Mouse (Mus musculus) limb, embryonic 11.5 days (tissue): Measurements from ENCODE around the gene Rftn1. TPM values are rescaled to one million over a fixed set of nuclear protein-coding genes. Genes with fewer than 3 reads are reported as not detected.

Experiments
- ATAC-seq: fragments of 200-750 bp; cut with Nextera tagmentation; 2 replicates; pipeline ENCODE4 v1.8.0; 2017; ENCODE audit warnings: low read depth; ENCODE audit not compliant: insufficient number of reproducible peaks, low FRiP score, low TSS enrichment
- DNase-seq: peaks from one replicate; pipeline ENCODE4 v3.0.0-alpha.2; 2015; ENCODE audit warnings: low spot score
- H3K27ac ChIP-seq: fragments of 300-500 bp; sonication (generic); replicated peaks from 2 replicates; pipeline ENCODE4 v1.5.1; 2014; ENCODE audit warnings: low read depth, mild to moderate bottlenecking, low read length
- H3K27me3 ChIP-seq: fragments of 300-500 bp; sonication (generic); 2 replicates; pipeline ENCODE4 v1.6.1; 2014; ENCODE audit warnings: mild to moderate bottlenecking, low read length, mixed read lengths; ENCODE audit not compliant: control insufficient read depth, insufficient read depth
- H3K36me3 ChIP-seq: fragments of 300-500 bp; sonication (generic); 2 replicates; pipeline ENCODE4 v1.6.1; 2014; ENCODE audit warnings: mild to moderate bottlenecking, low read length, moderate library complexity, mixed read lengths; ENCODE audit not compliant: control insufficient read depth, insufficient read depth
- H3K4me1 ChIP-seq: fragments of 300-500 bp; sonication (generic); 2 replicates; pipeline ENCODE4 v1.6.1; 2014; ENCODE audit warnings: low read length, mixed read lengths; ENCODE audit not compliant: control insufficient read depth, insufficient read depth
- H3K4me2 ChIP-seq: fragments of 300-500 bp; sonication (generic); 2 replicates; pipeline ENCODE4 v1.6.1; 2014; ENCODE audit warnings: low read depth, mild to moderate bottlenecking, moderate library complexity; ENCODE audit not compliant: severe bottlenecking
- H3K4me3 ChIP-seq: fragments of 300-500 bp; sonication (generic); 2 replicates; pipeline ENCODE4 v1.5.1; 2014; ENCODE audit warnings: low read depth, low read length
- H3K9ac ChIP-seq: fragments of 300-500 bp; sonication (generic); 2 replicates; pipeline ENCODE4 v1.6.1; 2014; ENCODE audit warnings: mild to moderate bottlenecking, low read length
- H3K9me3 ChIP-seq: fragments of 300-500 bp; sonication (generic); 2 replicates; pipeline ENCODE4 v1.6.1; 2016; ENCODE audit warnings: low read length; ENCODE audit not compliant: control insufficient read depth
- WGBS: fragments of 180-500 bp; shearing (Covaris S2); extraction: QIAGEN DNeasy Blood & Tissue Kit; methylation state at CpG from one replicate; pipeline ENCODE4 v1.1.7; 2014; 5-methylcytosine and 5-hydroxymethylcytosine counted together
- polyA plus RNA-seq: library from polyadenylated mRNA; unstranded; fragments of >200 nt; fragmentation: Nextera tagmentation; extraction: Ambion mirVana; gene quantifications from 2 replicates; pipeline ENCODE4 v1.2.1, GENCODE M21; 2014

Rftn1 gene
- polyA plus RNA-seq, 1 experiment from 2014 or later, result 5.1 TPM

DNA sequence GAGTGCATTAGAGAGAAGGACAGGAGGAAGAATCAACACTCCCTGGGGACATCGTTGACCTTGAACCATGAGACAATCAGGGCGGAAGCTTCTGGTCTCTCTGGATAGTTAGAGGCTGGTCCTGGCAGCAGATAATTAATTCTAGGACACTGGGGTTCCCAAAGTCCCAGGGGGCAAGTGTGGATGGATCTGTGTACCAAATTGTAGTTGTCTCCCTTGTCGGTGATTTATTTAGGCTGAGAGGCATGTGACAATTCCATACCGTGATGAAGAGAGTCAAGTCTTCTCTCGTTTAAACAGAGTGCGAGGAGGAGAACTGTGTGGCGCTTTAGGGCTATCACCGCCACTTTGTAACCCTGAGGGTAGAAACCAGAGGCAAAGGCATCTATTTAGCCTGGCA, 40.7 kb upstream of the Rftn1 start:
- H3K4me2 ChIP-seq, result no peak overlapping the region
- H3K27ac ChIP-seq, result no peak overlapping the region
- H3K27me3 ChIP-seq, result no peaks in the 10 kb centered on the region
- H3K4me3 ChIP-seq, result no peak overlapping the region
- 87% methylated on average over 8 of the region's 8 CpGs for WGBS
- 0 out of 2 replicates have a peak, but pooled peaks cover 2% of the 10 kb centered on the region for H3K4me1 ChIP-seq
- H3K9me3 ChIP-seq, result no peaks in the 10 kb centered on the region
- ATAC-seq, result no peak
- no peak for DNase-seq
- H3K36me3 ChIP-seq, result no peaks in the 10 kb centered on the region
- no peak overlapping the region for H3K9ac ChIP-seq

DNA sequence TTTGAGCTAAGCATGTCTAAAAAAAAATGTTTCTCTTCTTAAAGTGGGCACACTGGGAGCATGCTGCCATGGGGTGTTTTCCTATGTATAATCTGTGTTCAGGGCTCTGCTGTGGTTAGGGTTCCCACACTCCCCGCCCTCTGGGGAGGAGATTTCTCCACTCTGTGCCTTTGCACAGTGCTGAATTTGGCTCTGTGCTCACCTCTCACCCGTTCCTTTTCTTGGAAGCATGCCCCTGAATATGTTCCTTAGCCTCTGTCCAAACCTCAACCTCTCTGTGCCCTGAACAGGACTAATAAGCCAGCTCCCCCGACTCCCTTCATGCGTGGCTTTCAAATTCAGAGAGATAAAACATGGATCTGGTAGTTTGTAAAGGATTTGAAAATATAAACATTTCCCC, 39.1 kb upstream of the Rftn1 start:
- no peaks in the 10 kb centered on the region for H3K4me1 ChIP-seq
- 87% methylated on average over 4 of the region's 4 CpGs for WGBS
- no peaks in the 10 kb centered on the region for H3K27me3 ChIP-seq
- H3K36me3 ChIP-seq, result no peaks in the 10 kb centered on the region
- DNase-seq (no peak), ATAC-seq (no peak)
- no peak overlapping the region for H3K4me2 ChIP-seq
- H3K4me3 ChIP-seq, result no peak overlapping the region
- H3K9ac ChIP-seq, result no peak overlapping the region
- no peaks in the 10 kb centered on the region for H3K9me3 ChIP-seq
- no peak overlapping the region for H3K27ac ChIP-seq

- Histone ChIP-seq H3K9me3 (no peaks in the 10 kb centered on the region), H3K4me3 (no peak overlapping the region), H3K27me3 (no peaks in the 10 kb centered on the region), H3K9ac (no peak overlapping the region), H3K27ac (no peak overlapping the region), H3K4me1 (no peaks in the 10 kb centered on the region), H3K36me3 (no peaks in the 10 kb centered on the region), H3K4me2 (no peak overlapping the region)
- no peak for ATAC-seq
- DNase-seq, result no peak
- WGBS, result 76% methylated on average over 7 of the region's 7 CpGs
These were observed 36.9 kb upstream of the Rftn1 start for GRCm38 (mm10) chr17:50227366-50227765.

GRCm38 (mm10) chr17:50224718-50225117, 34.2 kb upstream of the Rftn1 start:
- no peak overlapping the region for H3K27ac ChIP-seq
- H3K4me2 ChIP-seq, result no peak overlapping the region
- no peaks in the 10 kb centered on the region for H3K9me3 ChIP-seq
- 68% methylated on average over 5 of the region's 5 CpGs for WGBS
- no peak for ATAC-seq
- H3K27me3 ChIP-seq, result no peaks in the 10 kb centered on the region
- no peak for DNase-seq
- H3K4me1 ChIP-seq, result no peaks in the 10 kb centered on the region
- H3K36me3 ChIP-seq, result no peaks in the 10 kb centered on the region
- H3K4me3 ChIP-seq, result no peak overlapping the region
- no peak overlapping the region for H3K9ac ChIP-seq

DNA sequence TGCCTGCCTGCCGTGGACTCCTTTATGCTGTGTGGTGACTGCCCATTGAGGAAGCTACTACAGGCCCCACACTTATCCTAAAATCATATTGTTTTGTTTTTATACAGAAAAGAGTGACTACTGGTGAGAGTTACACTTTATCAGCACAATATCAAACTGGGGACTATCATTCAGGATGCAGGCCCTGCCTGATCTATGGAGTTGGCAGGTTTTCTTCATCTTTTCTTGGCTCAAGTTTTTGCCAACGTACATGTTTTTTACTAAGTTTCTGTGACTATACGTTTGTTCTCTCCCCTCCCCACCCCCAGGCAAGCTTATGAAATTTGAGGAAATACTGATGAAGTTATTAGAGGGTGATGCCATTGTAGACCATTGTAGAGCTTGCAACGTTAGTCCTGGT, 27.5 kb upstream of the Rftn1 start:
- Histone ChIP-seq H3K4me2 (no peak overlapping the region), H3K27ac (no peak overlapping the region), H3K4me1 (no peaks in the 10 kb centered on the region), H3K9ac (no peak overlapping the region), H3K27me3 (no peaks in the 10 kb centered on the region), H3K36me3 (no peaks in the 10 kb centered on the region), H3K9me3 (no peaks in the 10 kb centered on the region), H3K4me3 (no peak overlapping the region)
- 81% methylated on average over 4 of the region's 4 CpGs for WGBS
- DNase-seq (no peak), ATAC-seq (no peak)

DNA sequence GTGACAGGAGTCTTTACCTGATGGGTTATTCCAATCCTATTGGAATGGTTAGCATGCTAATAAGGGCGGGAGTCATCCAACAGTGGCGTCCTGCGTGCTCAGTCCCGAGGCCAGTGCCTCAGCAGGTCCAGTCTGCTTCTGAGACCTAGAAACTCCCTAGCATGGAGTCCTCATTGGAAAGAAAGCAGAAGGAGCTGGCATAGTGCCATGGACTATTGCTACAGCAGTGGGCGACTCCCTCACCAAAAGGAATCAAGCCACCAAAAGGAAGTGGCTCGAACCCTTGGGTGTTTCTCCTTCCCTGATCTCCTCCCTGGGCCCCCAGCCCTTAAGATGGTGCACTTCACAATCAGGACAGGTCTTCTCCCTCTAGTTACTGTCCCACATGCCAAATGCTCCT, 24.6 kb upstream of the Rftn1 start:
- Histone ChIP-seq H3K36me3 (no peaks in the 10 kb centered on the region), H3K27ac (no peak overlapping the region), H3K4me2 (no peak overlapping the region), H3K27me3 (no peaks in the 10 kb centered on the region), H3K9me3 (no peaks in the 10 kb centered on the region), H3K4me1 (no peaks in the 10 kb centered on the region), H3K9ac (no peak overlapping the region), H3K4me3 (no peak overlapping the region)
- no peak for ATAC-seq
- WGBS, result 89% methylated on average over 6 of the region's 6 CpGs
- DNase-seq, result no peak

DNA sequence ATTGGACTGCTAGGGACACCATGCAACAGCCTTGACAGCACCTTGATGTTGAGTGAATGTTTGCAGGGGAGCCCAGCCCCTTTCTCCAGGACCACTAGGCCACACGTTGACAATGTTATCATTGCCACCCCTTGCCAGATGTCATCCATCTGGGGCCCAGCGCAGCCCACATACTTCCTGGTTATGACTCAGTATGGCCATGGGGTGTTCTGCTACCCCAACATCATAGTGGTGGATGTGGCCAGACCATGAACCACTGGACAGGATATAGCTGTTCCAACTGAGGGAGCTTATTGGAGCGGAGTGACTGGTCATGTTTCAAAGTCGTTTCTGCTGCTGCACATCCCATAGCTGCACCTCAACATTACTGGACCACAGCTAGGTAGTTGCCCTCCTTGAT, 22.6 kb upstream of the Rftn1 start:
- Histone ChIP-seq H3K27me3 (no peaks in the 10 kb centered on the region), H3K36me3 (no peaks in the 10 kb centered on the region), H3K27ac (no peak overlapping the region), H3K4me1 (no peaks in the 10 kb centered on the region), H3K9ac (no peak overlapping the region), H3K9me3 (no peaks in the 10 kb centered on the region), H3K4me2 (no peak overlapping the region), H3K4me3 (no peak overlapping the region)
- 86% methylated on average over 4 of the region's 4 CpGs for WGBS
- no peak for DNase-seq
- ATAC-seq, result no peak

DNA sequence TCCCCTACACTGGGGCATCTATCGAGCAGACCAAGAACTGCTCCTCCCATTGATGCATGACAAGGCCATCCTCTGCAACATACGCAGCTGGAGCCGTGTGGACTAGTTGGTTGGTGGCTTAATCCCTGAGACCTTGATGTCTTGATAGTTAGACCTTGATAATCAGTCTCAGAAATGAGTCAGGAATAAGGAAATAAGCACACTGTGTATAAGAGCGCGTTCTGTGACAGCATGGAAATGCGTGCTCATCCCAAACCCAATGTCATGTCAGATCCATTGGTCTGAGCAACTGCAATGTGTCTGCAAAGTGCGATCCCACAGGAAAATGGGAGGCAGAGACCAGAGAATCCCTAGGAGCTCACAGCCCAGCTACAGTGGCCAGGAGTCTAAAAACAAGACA, 21.3 kb upstream of the Rftn1 start:
- Histone ChIP-seq H3K9ac (no peak overlapping the region), H3K9me3 (no peaks in the 10 kb centered on the region), H3K4me1 (no peaks in the 10 kb centered on the region), H3K4me2 (no peak overlapping the region), H3K36me3 (no peaks in the 10 kb centered on the region), H3K27me3 (no peaks in the 10 kb centered on the region), H3K27ac (no peak overlapping the region), H3K4me3 (no peak overlapping the region)
- no peak for DNase-seq
- WGBS, result 94% methylated on average over 7 of the region's 7 CpGs
- no peak for ATAC-seq

- WGBS, result 91% methylated on average over 6 of the region's 6 CpGs
- no peaks in the 10 kb centered on the region for H3K4me1 ChIP-seq
These were observed 19.4 kb upstream of the Rftn1 start for GRCm38 (mm10) chr17:50209831-50210230.

More at GRCm38 (mm10) chr17:50209831-50210230, 19.4 kb upstream of the Rftn1 start:
- Histone ChIP-seq H3K4me2 (no peak overlapping the region), H3K4me3 (no peak overlapping the region), H3K9me3 (no peaks in the 10 kb centered on the region), H3K36me3 (no peaks in the 10 kb centered on the region), H3K27ac (no peak overlapping the region), H3K27me3 (no peaks in the 10 kb centered on the region), H3K9ac (no peak overlapping the region)
- DNase-seq, result no peak
- ATAC-seq, result no peak
